Mouse (Mus musculus): ENCODE measurements at regions not wholly inside any gene's neighbourhood (a gene's known extent, or its start where the extent isn't known, plus 50 kb on each side); places are given as distances from the start of the nearest gene placed in this dataset.

DNA sequence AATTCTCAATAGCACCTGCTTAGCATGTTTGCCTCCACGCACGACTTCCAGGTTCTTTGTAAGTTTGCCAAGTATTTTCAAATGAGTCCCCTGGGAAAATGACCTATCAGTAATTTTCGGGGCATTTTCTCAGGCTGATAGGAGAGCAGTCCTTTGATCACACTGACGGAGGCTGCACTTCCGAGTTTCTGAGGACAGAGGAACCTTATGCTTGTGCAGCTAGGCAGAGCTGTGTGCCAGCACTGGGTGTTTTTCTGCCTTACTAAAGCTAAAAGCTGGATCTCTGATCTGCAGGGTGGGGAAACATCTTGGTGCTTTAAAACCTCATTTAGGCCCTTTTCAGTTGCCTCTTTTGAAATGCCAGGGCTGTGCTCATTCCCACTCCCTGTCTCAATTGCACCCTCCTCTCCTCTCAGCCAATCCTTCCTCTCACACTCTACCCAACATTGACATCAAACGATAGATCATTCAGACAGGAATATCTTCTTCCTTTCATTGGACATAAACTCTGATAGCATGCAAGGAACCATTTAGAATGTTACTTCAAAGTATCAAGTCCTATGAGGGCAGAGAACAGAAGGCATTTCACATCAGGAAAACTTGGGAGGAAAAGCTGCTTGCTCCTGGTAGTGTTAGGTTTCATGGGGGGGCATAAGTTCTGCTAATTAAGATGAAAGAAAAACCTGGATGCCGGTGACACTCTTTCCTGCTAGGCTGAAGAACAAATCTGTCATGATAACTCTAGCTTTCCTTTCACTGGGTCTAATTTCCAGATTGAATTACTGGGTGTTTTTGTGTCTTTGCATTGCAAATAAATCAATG, 95.3 kb downstream of the Lurap1l start:
- no peak for DNase-seq (ENCODE audit: low spot score)
- Histone ChIP-seq H3K4me2 (ENCODE audit: low read depth, severe bottlenecking) (no peak overlapping the region), H3K4me1 (ENCODE audit: control insufficient read depth, insufficient read depth, low read length) (no peaks in the 10 kb centered on the region), H3K9ac (ENCODE audit: low read length) (no peak overlapping the region), H3K27ac (replicated peaks; ENCODE audit: low read depth, low read length) (no peak overlapping the region), H3K36me3 (ENCODE audit: control insufficient read depth, insufficient read depth, low read length) (no peaks in the 10 kb centered on the region), H3K4me3 (ENCODE audit: low read depth, low read length) (no peak overlapping the region), H3K27me3 (ENCODE audit: control insufficient read depth, insufficient read depth, low read length) (no peaks in the 10 kb centered on the region), H3K9me3 (ENCODE audit: control insufficient read depth, low read length) (no peaks in the 10 kb centered on the region)
- no peak for ATAC-seq (ENCODE audit: insufficient number of reproducible peaks, low FRiP score, low TSS enrichment, low read depth)
- WGBS, result 44% methylated on average over 7 of the region's 7 CpGs

DNA sequence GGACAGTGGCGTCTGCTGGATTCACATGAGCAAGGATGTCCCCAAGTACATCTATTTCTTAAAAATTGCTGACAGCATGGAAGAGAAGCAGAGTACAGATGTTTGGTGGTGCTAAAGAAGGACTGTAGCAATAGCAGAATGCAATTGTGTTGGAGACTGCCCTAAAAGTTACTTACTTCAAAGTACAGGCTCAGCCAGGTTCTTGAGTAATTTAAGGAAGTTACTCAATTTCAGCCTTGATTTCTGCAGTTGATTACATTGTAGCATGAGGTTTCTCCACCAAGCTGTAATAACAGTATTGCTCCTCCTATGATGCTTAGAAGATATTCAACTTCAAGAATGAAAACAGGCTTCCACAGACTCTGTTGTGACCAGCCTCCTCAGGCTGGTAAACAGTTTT, 96.1 kb downstream of the Lurap1l start:
- no peak overlapping the region for H3K4me3 ChIP-seq (ENCODE audit: low read depth, low read length)
- H3K9ac ChIP-seq (ENCODE audit: low read length), result no peak overlapping the region
- H3K36me3 ChIP-seq (ENCODE audit: control insufficient read depth, insufficient read depth, low read length), result no peaks in the 10 kb centered on the region
- H3K27me3 ChIP-seq (ENCODE audit: control insufficient read depth, insufficient read depth, low read length), result no peaks in the 10 kb centered on the region
- 85% methylated on average over 1 of the region's 1 CpGs for WGBS
- H3K9me3 ChIP-seq (ENCODE audit: control insufficient read depth, low read length), result no peaks in the 10 kb centered on the region
- no peak overlapping the region for H3K27ac ChIP-seq (replicated peaks; ENCODE audit: low read depth, low read length)
- no peak for DNase-seq (ENCODE audit: low spot score)
- H3K4me1 ChIP-seq (ENCODE audit: control insufficient read depth, insufficient read depth, low read length), result no peaks in the 10 kb centered on the region
- no peak for ATAC-seq (ENCODE audit: insufficient number of reproducible peaks, low FRiP score, low TSS enrichment, low read depth)
- no peak overlapping the region for H3K4me2 ChIP-seq (ENCODE audit: low read depth, severe bottlenecking)

DNA sequence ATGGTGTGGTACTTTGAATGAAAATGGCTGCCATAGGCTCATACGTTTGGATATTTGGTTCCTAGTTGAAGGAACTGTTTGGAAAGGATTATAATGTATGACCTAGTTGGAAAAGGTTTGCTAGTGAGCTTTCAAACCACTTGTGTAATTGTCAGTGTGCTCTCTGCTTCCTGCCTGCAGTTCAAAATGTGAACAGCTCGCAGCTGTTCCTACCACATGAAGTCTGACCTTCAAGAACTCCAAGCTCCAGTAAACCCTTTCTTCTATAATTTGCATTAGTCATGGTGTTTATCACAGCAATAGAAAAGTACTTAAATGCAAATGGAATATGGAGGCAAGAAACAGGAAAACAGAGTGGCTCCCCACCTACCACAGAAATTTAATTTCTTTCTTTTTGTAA, 111.4 kb downstream of the Lurap1l start:
- no peaks in the 10 kb centered on the region for H3K27me3 ChIP-seq (ENCODE audit: control insufficient read depth, insufficient read depth, low read length)
- no peaks in the 10 kb centered on the region for H3K9me3 ChIP-seq (ENCODE audit: control insufficient read depth, low read length)
- WGBS, result 65% methylated on average over 2 of the region's 2 CpGs
- H3K36me3 ChIP-seq (ENCODE audit: control insufficient read depth, insufficient read depth, low read length), result no peaks in the 10 kb centered on the region
- no peak overlapping the region for H3K4me3 ChIP-seq (ENCODE audit: low read depth, low read length)
- DNase-seq (ENCODE audit: low spot score) (no peak), ATAC-seq (ENCODE audit: insufficient number of reproducible peaks, low FRiP score, low TSS enrichment, low read depth) (no peak)
- no peaks in the 10 kb centered on the region for H3K4me1 ChIP-seq (ENCODE audit: control insufficient read depth, insufficient read depth, low read length)
- H3K9ac ChIP-seq (ENCODE audit: low read length), result no peak overlapping the region
- H3K4me2 ChIP-seq (ENCODE audit: low read depth, severe bottlenecking), result no peak overlapping the region
- H3K27ac ChIP-seq (replicated peaks; ENCODE audit: low read depth, low read length), result no peak overlapping the region

DNA sequence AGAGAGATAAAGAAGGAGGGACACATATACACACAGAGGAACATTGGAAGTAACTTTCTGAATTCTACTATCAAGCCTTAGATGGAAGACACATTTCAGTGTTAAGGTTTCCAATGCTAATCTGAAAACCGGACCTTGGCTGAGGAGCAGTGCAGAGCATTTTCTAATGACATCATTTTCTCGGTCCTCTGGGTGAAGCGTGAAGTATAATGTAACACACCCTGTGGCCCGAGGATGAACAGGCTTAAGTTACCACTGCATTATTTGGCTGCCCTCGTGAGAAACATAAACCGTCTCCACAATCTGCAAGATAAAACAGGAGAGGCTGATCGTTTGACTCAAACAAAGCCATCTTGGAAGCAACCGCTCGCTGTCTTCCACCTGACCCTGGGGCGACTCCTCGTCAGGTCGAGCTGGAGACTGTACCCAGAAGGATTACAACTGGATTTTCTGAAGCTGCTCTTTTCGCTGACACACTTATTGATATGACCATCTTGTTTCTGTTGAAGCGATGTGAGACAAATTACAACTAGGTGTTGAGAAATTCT, 113.1 kb downstream of the Lurap1l start:
- Histone ChIP-seq H3K27ac (replicated peaks; ENCODE audit: low read depth, low read length) (no peak overlapping the region), H3K4me2 (ENCODE audit: low read depth, severe bottlenecking) (no peak overlapping the region), H3K4me3 (ENCODE audit: low read depth, low read length) (no peak overlapping the region), H3K4me1 (ENCODE audit: control insufficient read depth, insufficient read depth, low read length) (no peaks in the 10 kb centered on the region), H3K27me3 (ENCODE audit: control insufficient read depth, insufficient read depth, low read length) (no peaks in the 10 kb centered on the region), H3K36me3 (ENCODE audit: control insufficient read depth, insufficient read depth, low read length) (no peaks in the 10 kb centered on the region), H3K9ac (ENCODE audit: low read length) (no peak overlapping the region), H3K9me3 (ENCODE audit: control insufficient read depth, low read length) (no peaks in the 10 kb centered on the region)
- 80% methylated on average over 14 of the region's 14 CpGs for WGBS
- no peak for ATAC-seq (ENCODE audit: insufficient number of reproducible peaks, low FRiP score, low TSS enrichment, low read depth)
- no peak for DNase-seq (ENCODE audit: low spot score)

DNA sequence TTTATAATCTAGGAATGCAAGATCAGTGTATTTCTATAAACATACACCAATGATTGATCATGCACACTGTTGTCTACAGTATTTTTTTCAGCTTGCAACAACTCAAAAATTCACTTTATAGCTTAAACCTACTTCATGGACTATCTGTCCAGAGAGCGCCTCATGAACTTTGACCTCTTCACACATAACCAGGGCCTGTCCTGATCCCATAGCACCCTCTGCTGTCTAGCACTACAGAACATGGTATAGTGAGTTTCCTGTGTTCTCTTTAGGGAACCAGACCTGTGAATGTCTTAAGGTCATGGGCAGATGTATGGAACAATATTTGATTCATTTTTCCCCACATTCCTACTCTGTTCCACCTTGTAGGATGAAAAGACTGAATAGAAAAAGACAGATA, 117.1 kb downstream of the Lurap1l start:
- 89% methylated on average over 1 of the region's 1 CpGs for WGBS
- Histone ChIP-seq H3K4me2 (ENCODE audit: low read depth, severe bottlenecking) (no peak overlapping the region), H3K36me3 (ENCODE audit: control insufficient read depth, insufficient read depth, low read length) (no peaks in the 10 kb centered on the region), H3K27me3 (ENCODE audit: control insufficient read depth, insufficient read depth, low read length) (no peaks in the 10 kb centered on the region), H3K4me3 (ENCODE audit: low read depth, low read length) (no peak overlapping the region), H3K9me3 (ENCODE audit: control insufficient read depth, low read length) (no peaks in the 10 kb centered on the region), H3K4me1 (ENCODE audit: control insufficient read depth, insufficient read depth, low read length) (no peaks in the 10 kb centered on the region), H3K27ac (replicated peaks; ENCODE audit: low read depth, low read length) (no peak overlapping the region), H3K9ac (ENCODE audit: low read length) (no peak overlapping the region)
- DNase-seq (ENCODE audit: low spot score) (no peak), ATAC-seq (ENCODE audit: insufficient number of reproducible peaks, low FRiP score, low TSS enrichment, low read depth) (no peak)

DNA sequence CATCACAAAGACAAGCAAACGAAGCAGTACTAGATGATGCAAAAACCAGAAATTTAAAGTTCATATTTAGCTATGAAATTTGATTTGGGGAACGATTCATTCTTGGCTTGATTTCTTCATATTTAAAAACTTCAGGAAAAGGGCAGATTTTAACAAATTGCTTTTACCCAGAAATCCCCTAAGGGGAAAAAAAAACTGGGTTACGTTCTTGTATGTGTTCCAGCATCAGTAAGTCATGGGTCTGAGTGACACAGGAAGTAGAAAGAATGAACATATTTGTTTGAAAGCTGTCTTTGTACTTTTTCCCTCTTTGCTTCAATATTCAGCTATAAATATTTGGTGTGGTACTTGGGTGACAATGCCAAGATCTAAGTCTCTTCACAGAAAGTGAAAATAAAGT, 120.2 kb downstream of the Lurap1l start:
- H3K9ac ChIP-seq (ENCODE audit: low read length), result no peak overlapping the region
- ATAC-seq (ENCODE audit: insufficient number of reproducible peaks, low FRiP score, low TSS enrichment, low read depth) (no peak), DNase-seq (ENCODE audit: low spot score) (no peak)
- no peak overlapping the region for H3K4me2 ChIP-seq (ENCODE audit: low read depth, severe bottlenecking)
- H3K27me3 ChIP-seq (ENCODE audit: control insufficient read depth, insufficient read depth, low read length), result no peaks in the 10 kb centered on the region
- no peaks in the 10 kb centered on the region for H3K9me3 ChIP-seq (ENCODE audit: control insufficient read depth, low read length)
- no peak overlapping the region for H3K27ac ChIP-seq (replicated peaks; ENCODE audit: low read depth, low read length)
- 81% methylated on average over 3 of the region's 3 CpGs for WGBS
- no peaks in the 10 kb centered on the region for H3K36me3 ChIP-seq (ENCODE audit: control insufficient read depth, insufficient read depth, low read length)
- no peak overlapping the region for H3K4me3 ChIP-seq (ENCODE audit: low read depth, low read length)
- H3K4me1 ChIP-seq (ENCODE audit: control insufficient read depth, insufficient read depth, low read length), result no peaks in the 10 kb centered on the region

DNA sequence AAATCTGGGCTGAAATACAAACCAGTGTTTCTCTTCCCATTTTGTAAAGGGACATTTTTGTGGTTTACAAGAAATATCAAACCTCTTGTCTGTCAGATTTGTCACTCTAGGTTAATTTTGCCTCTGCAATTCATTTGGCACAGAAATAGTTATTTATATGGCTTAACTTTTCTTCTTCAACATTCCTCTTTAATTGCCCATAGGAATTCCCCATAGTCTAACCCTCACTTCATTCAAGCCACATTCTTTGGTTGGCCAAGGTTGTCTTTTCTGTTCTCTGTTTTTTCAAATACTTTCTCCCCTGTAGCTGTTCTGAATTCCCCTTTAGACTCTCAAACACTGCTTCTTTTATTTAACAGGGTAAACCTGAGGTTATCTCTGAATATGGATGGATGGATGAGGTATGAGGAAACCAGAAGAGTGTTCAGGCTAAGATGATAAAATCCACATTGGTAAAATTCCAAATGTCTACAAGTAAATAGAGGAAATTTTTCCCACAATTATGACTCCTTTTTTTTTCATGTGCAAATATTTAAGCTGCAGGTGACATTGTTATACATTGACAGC, 127.0 kb downstream of the Lurap1l start:
- Histone ChIP-seq H3K9ac (ENCODE audit: low read length) (no peak overlapping the region), H3K36me3 (ENCODE audit: control insufficient read depth, insufficient read depth, low read length) (no peaks in the 10 kb centered on the region), H3K27ac (replicated peaks; ENCODE audit: low read depth, low read length) (no peak overlapping the region), H3K4me1 (ENCODE audit: control insufficient read depth, insufficient read depth, low read length) (no peaks in the 10 kb centered on the region), H3K4me2 (ENCODE audit: low read depth, severe bottlenecking) (no peak overlapping the region), H3K4me3 (ENCODE audit: low read depth, low read length) (no peak overlapping the region), H3K27me3 (ENCODE audit: control insufficient read depth, insufficient read depth, low read length) (no peaks in the 10 kb centered on the region), H3K9me3 (ENCODE audit: control insufficient read depth, low read length) (no peaks in the 10 kb centered on the region)
- DNase-seq (ENCODE audit: low spot score) (no peak), ATAC-seq (ENCODE audit: insufficient number of reproducible peaks, low FRiP score, low TSS enrichment, low read depth) (no peak)

DNA sequence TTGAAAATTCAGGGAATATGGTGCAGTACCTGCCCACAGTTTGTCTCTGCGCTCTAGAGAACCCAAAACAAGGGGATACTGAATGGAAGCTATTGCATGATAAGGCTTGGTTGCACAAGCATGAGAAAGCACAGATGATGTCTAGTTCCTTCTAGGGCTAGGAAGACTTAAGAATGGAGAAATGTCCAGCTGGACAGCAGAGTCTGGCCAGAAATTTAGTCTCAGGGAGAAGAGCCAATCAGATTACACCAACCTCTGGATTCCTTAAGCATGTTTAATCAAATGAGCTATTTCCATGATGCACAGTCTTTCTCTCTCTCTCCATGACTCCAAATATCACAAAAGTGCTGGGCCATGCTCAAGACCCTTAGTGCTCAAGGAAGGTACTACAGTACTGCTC, 147.8 kb downstream of the Lurap1l start:
- Histone ChIP-seq H3K27me3 (ENCODE audit: control insufficient read depth, insufficient read depth, low read length) (no peaks in the 10 kb centered on the region), H3K27ac (replicated peaks; ENCODE audit: low read depth, low read length) (no peak overlapping the region), H3K36me3 (ENCODE audit: control insufficient read depth, insufficient read depth, low read length) (no peaks in the 10 kb centered on the region), H3K4me1 (ENCODE audit: control insufficient read depth, insufficient read depth, low read length) (no peaks in the 10 kb centered on the region), H3K9me3 (ENCODE audit: control insufficient read depth, low read length) (no peaks in the 10 kb centered on the region), H3K4me2 (ENCODE audit: low read depth, severe bottlenecking) (no peak overlapping the region), H3K9ac (ENCODE audit: low read length) (no peak overlapping the region), H3K4me3 (ENCODE audit: low read depth, low read length) (no peak overlapping the region)
- DNase-seq (ENCODE audit: low spot score) (no peak), ATAC-seq (ENCODE audit: insufficient number of reproducible peaks, low FRiP score, low TSS enrichment, low read depth) (no peak)
- WGBS, result 88% methylated on average over 1 of the region's 1 CpGs
